Mouse (Mus musculus) brain, embryonic 14.5 days (tissue): ENCODE results near the gene Krt24.

Experiments used
- CTCF ChIP-seq: fragments of 200-500 bp; IDR thresholded peaks from 2 replicates; pipeline ENCODE4 v1.5.1; 2012; ENCODE audit warnings: inconsistent platforms, mild to moderate bottlenecking, moderate library complexity, borderline replicate concordance; ENCODE audit not compliant: insufficient read depth, insufficient read length; ENCODE audit errors: extremely low read depth
- POLR2A ChIP-seq: fragments of 200-500 bp; IDR thresholded peaks from 2 replicates; pipeline ENCODE4 v1.6.1; 2012; ENCODE audit warnings: mild to moderate bottlenecking, inconsistent platforms, borderline replicate concordance; ENCODE audit not compliant: poor library complexity, insufficient read depth, insufficient read length, severe bottlenecking; ENCODE audit errors: extremely low read depth

DNA sequence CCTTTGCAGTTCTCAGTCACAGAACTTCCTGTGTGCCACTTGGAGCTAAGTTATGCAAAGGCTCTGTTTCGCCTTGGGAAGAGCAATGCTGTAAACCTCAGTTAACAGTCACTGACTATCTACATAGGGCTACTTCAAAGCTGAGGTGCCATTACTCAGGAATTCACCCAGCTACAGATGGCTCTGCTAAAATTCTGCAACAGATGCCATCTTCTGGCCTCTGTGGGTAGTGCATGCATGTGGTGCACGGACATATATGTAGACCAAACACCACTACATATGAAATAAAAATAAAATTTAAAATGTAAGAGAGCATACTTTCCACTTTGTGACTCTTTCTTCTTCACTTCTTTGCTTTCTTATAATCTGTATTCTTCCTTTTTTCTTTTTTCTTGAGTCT, 22.5 kb upstream of the Krt24 start:
- TF ChIP-seq POLR2A (no peak), CTCF (peak; percentile 75; the same call in 1 of the 2 replicates)
